ENCODE assay signal across 22 mouse cellular contexts in genomic region chr19:58951521-58951920, GRCm38 (mm10). TPM values are rescaled to one million over a fixed set of nuclear protein-coding genes. Genes with fewer than 3 reads are reported as not detected.
"Had no signal": no experiment of that assay in that cellular context is flagged by ENCODE, and none has a peak within 500 bp of the region (broad histone marks: within the 10 kb centered on the region; RNA-seq: fewer than 3 reads in every experiment).

No protein-coding gene starts in this region.

- H3K27ac ChIP-seq: lung, embryonic 15.5 days; macrophage; midbrain, embryonic 12.5 days; neural tube, embryonic 12.5 days; stomach, embryonic 15.5 days; stomach, postnatal 0 days had no signal

- H3K4me2 ChIP-seq: lung, embryonic 15.5 days; midbrain, embryonic 12.5 days; neural tube, embryonic 12.5 days; stomach, embryonic 15.5 days had no signal

- DNase-seq: liver, postnatal 0 days; lung, adult 2 months; lung, postnatal 14 days; lung, postnatal 36 days; midbrain, embryonic 14.5 days; right cerebral cortex, postnatal 14 days; thymus, adult 2 months; thymus, postnatal 25 days; thymus, postnatal 4 days had no signal

- H3K27me3 ChIP-seq: stomach, embryonic 15.5 days had no signal

- H3K36me3 ChIP-seq: lung, embryonic 15.5 days; midbrain, embryonic 12.5 days; neural tube, embryonic 12.5 days; stomach, embryonic 15.5 days had no signal

- H3K4me3 ChIP-seq: lung, embryonic 15.5 days; megakaryocyte, embryonic 14.5 days; midbrain, embryonic 12.5 days; neural tube, embryonic 12.5 days; stomach, embryonic 15.5 days had no signal

- H3K9ac ChIP-seq: liver, postnatal 0 days; lung, embryonic 15.5 days; midbrain, embryonic 12.5 days; neural tube, embryonic 12.5 days; stomach, embryonic 15.5 days had no signal

- ATAC-seq: liver, postnatal 0 days; lung, postnatal 0 days; midbrain, embryonic 16.5 days had no signal

- H3K9me3 ChIP-seq: lung, embryonic 15.5 days; megakaryocyte, embryonic 14.5 days; midbrain, embryonic 12.5 days; neural tube, embryonic 12.5 days; stomach, embryonic 15.5 days had no signal

- H3K4me1 ChIP-seq: lung, embryonic 15.5 days; megakaryocyte, embryonic 14.5 days; midbrain, embryonic 12.5 days; neural tube, embryonic 12.5 days; stomach, embryonic 15.5 days had no signal

RNA-seq across cellular contexts. Expression of gene Hspa12a, which starts 8.1 kb away (rescaled TPM):
- polyA plus RNA-seq: macrophage had no signal

RNA-seq across cellular contexts. Expression of gene Eno4, which starts 8.3 kb away (rescaled TPM):
- total RNA-seq: megakaryocyte progenitor cell, adult 5-6 weeks; monocyte, adult 5-6 weeks; neutrophil, adult 5-6 weeks had no signal
- polyA plus RNA-seq: liver, postnatal 0 days; macrophage; spleen, adult 2 months had no signal
